Mouse (Mus musculus) ES-Bruce4 (cell line): ENCODE measurements at regions not wholly inside any gene's neighbourhood (a gene's known extent, or its start where the extent isn't known, plus 50 kb on each side); places are given as distances from the start of the nearest gene placed in this dataset.

Experiments used
- H3K27ac ChIP-seq: 2 replicates; pipeline ENCODE4 v1.5.1; 2012; ENCODE audit warnings: low read length, inconsistent platforms; ENCODE audit not compliant: insufficient read depth
- H3K27me3 ChIP-seq: 2 replicates; pipeline ENCODE4 v1.6.1; 2012; ENCODE audit warnings: mild to moderate bottlenecking, low read length, inconsistent platforms; ENCODE audit not compliant: control insufficient read depth, poor library complexity, insufficient read depth, severe bottlenecking
- H3K36me3 ChIP-seq: 2 replicates; pipeline ENCODE4 v1.6.1; 2012; ENCODE audit warnings: inconsistent platforms, mild to moderate bottlenecking, low read length, moderate library complexity; ENCODE audit not compliant: control insufficient read depth, poor library complexity, insufficient read depth, severe bottlenecking
- H3K4me1 ChIP-seq: one replicate; pipeline ENCODE4 v1.8.1; 2011; ENCODE audit warnings: low read length; ENCODE audit not compliant: control insufficient read depth, insufficient read depth
- H3K4me3 ChIP-seq: 2 replicates; pipeline ENCODE4 v1.5.1; 2011; ENCODE audit warnings: low read depth, mild to moderate bottlenecking, low read length
- H3K9ac ChIP-seq: 2 replicates; pipeline ENCODE4 v1.6.1; 2012; ENCODE audit warnings: low read depth, mild to moderate bottlenecking, inconsistent platforms; ENCODE audit not compliant: poor library complexity, severe bottlenecking
- H3K9me3 ChIP-seq: replicated peaks from 2 replicates; pipeline ENCODE4 v1.6.1; 2012; ENCODE audit warnings: mild to moderate bottlenecking, low read length, inconsistent platforms; ENCODE audit not compliant: control insufficient read depth, poor library complexity, insufficient read depth, severe bottlenecking
- CTCF ChIP-seq: IDR thresholded peaks from one replicate; pipeline ENCODE4 v1.8.1; 2011; ENCODE audit warnings: low read depth, low read length
- EP300 ChIP-seq: IDR thresholded peaks from 2 replicates; pipeline ENCODE4 v1.6.1; 2011; ENCODE audit warnings: low read depth, low read length; ENCODE audit not compliant: insufficient read depth
- POLR2A ChIP-seq: IDR thresholded peaks from one replicate; pipeline ENCODE4 v1.8.1; 2011; ENCODE audit warnings: low read length; ENCODE audit not compliant: insufficient read depth

DNA sequence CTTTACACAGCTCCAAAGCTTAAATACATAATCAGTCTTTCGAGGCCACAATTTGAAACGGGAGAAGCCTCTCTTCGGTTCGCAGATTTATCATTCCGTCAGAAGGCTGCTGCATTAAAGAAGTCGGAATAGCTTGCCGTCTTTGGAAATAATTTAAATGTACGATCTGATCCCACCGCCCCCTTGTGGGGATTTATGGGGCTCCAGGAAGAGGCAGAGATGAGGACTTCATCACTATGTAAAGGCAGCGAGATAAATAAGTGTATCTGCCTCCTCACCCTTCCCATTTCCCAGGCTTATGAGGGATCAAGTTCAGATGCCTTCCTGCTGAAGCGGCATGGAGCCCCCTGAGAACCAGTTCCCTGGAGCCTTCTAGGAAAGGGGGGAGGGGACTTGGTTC lies 89.9 kb upstream of the Bnip2 start:
- Histone ChIP-seq H3K9ac (no peak overlapping the region), H3K27ac (no peak overlapping the region), H3K4me1 (no peaks in the 10 kb centered on the region), H3K27me3 (no peaks in the 10 kb centered on the region), H3K9me3 (no peaks in the 10 kb centered on the region), H3K4me3 (no peak overlapping the region), H3K36me3 (no peaks in the 10 kb centered on the region)
- TF ChIP-seq POLR2A (no peak), CTCF (no peak), EP300 (no peak)

DNA sequence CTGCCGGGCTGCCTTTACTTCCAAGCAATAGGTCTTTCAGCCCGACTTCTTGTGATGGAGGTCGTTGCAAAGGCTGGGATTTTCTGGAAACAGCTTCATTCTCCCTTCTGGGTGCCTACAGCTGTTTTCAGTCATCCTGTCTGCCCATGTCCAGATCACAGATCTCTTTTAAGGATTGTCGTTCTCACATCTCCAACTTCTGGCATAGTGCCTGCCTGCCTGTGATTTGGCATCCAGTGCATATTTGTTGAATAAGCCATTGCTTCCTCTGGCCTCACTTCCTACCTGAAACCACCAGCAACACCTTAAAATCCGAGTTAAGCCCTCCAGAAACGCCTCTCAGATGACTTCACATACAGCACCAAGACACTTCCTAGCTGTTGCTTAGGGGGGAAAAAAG lies 88.4 kb upstream of the Bnip2 start:
- no peaks in the 10 kb centered on the region for H3K4me1 ChIP-seq
- H3K9ac ChIP-seq: no peak overlapping the region
- H3K27me3 ChIP-seq: no peaks in the 10 kb centered on the region
- no peak overlapping the region for H3K27ac ChIP-seq
- no peaks in the 10 kb centered on the region for H3K9me3 ChIP-seq
- TF ChIP-seq CTCF: no peak
- no peak for TF ChIP-seq POLR2A
- TF ChIP-seq EP300: no peak
- H3K4me3 ChIP-seq: no peak overlapping the region
- H3K36me3 ChIP-seq: no peaks in the 10 kb centered on the region

DNA sequence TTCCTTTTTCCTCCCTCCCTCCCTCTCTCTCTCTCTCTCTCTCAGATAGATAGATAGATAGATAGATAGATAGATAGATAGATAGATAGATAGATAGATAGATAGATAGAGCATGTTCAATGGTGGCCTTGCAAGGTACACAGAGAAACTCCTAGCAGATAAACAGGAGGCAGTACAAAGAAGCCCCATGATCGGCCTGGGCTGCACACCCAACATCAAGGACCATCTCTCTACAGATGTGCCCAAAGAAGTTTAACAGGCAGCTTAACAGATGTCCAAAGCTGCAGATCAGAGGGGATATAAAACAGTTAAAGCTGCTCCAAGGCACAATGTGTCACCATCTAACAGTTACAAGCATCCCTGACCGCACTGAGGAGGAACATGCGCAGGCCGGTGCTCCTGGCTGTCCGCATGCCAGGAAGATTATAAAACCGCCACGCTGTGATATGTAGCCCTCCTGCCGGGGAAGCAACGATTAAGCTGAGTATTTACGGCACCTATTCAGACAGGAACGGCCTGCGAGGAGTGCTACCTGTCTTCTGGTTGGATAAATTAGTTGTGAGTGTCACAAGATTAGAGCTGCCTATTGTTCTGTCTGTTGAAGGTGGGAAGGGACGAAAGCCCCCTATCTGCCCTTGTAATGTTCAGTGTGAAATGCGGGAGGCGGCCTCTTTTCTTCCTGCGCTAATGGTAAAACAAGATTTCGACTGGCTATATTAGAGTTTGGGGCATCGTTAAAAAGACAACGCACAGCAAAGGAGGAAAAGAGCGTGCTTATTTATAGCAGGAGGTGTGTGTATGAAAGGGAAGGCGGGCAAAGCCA lies 81.9 kb upstream of the Bnip2 start:
- no peaks in the 10 kb centered on the region for H3K36me3 ChIP-seq
- no peak overlapping the region for H3K27ac ChIP-seq
- H3K27me3 ChIP-seq: no peaks in the 10 kb centered on the region
- TF ChIP-seq CTCF: no peak
- no peak for TF ChIP-seq EP300
- TF ChIP-seq POLR2A: no peak
- H3K9ac ChIP-seq: no peak overlapping the region
- H3K4me1 ChIP-seq: no peaks in the 10 kb centered on the region
- H3K9me3 ChIP-seq: no peaks in the 10 kb centered on the region
- H3K4me3 ChIP-seq: no peak overlapping the region

DNA sequence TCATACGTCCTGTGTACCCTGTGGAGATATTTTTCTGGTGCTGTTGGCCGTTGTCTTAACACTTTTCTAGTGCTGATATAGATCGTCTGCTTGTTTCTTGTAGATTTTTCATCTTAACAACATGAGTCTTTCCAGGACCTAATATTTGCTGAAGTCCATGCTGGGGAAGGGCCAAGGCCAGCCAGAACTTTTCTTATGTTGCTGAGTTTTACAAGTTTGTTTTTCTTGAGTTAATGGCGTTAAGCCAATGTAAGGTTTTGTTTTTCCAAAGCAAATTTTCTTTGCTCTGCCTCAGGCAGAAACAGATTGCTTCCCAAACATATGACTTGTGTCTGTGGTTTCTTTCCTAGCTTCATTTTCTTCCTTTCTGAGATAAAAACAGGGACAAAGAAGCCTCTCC lies 78.6 kb upstream of the Bnip2 start:
- H3K4me1 ChIP-seq: no peaks in the 10 kb centered on the region
- H3K27me3 ChIP-seq: no peaks in the 10 kb centered on the region
- no peak overlapping the region for H3K4me3 ChIP-seq
- no peak overlapping the region for H3K27ac ChIP-seq
- no peaks in the 10 kb centered on the region for H3K36me3 ChIP-seq
- H3K9me3 ChIP-seq: no peaks in the 10 kb centered on the region
- no peak overlapping the region for H3K9ac ChIP-seq
- TF ChIP-seq EP300: no peak
- no peak for TF ChIP-seq POLR2A
- TF ChIP-seq CTCF: no peak

DNA sequence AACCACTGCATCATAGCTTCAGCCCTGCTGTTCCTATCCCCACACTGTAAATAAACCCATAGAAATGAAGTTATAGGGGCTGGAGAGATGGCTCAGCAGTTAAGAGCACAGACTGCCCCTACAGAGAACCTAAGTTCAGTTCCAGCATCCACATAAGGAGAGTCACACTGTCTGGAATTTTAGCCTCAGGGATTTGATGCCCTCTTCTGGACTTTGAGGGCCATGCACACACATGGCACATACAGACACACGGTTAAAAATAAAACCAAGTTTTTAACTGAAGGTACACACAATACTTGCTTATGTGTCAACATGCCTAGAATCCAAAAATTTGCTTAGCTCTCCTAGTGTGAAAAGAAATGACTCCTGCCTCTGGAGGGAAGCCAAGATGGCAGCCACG lies 61.1 kb upstream of the Bnip2 start:
- Histone ChIP-seq H3K9me3 (0 out of 2 replicates have a peak, but pooled peaks cover 3% of the 10 kb centered on the region), H3K36me3 (no peaks in the 10 kb centered on the region), H3K9ac (no peak overlapping the region), H3K4me1 (no peaks in the 10 kb centered on the region), H3K27ac (no peak overlapping the region), H3K4me3 (no peak overlapping the region), H3K27me3 (peaks cover 2% of the 10 kb centered on the region; the same call in 1 of the 2 replicates)
- TF ChIP-seq CTCF (no peak), POLR2A (no peak), EP300 (no peak)

DNA sequence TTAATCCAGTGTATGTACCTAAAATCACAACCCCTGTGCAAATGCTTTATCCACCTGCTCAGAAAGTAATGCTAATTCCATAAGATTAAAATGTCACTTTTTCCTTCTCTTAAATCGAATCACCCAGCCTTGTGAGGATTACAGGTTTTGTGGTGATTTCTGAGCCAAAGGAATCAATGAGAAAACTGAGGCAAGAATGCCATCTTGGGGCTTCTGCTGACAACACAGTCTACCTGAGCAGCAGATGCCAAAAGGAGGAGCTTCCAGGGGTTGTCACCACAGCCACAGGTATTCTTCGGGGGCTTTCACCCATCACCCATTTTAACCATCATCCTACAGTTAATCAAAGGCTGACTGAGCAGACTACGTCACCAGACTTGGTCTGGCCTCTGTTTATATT lies 51.4 kb upstream of the Bnip2 start:
- Histone ChIP-seq H3K4me3 (no peak overlapping the region), H3K9me3 (no peaks in the 10 kb centered on the region), H3K27ac (no peak overlapping the region), H3K4me1 (no peaks in the 10 kb centered on the region), H3K27me3 (no peaks in the 10 kb centered on the region), H3K9ac (no peak overlapping the region), H3K36me3 (no peaks in the 10 kb centered on the region)
- TF ChIP-seq CTCF: no peak
- TF ChIP-seq POLR2A: no peak
